Mouse (Mus musculus) brain, embryonic 14.5 days (tissue): ENCODE data around the gene 8030474K03Rik. TPM values are rescaled to one million over a fixed set of nuclear protein-coding genes. Genes with fewer than 3 reads are reported as not detected.
A peak's percentile ranks its signal among the peaks of the same experiment; 100 is the strongest.
"Not testable (repeated sequence)": the region's sequence is repeated elsewhere in the genome, so short reads cannot be mapped to it uniquely, and the experiment has no call there.

ENCODE experiments used
- DNase-seq: peaks from one replicate; pipeline ENCODE4 v3.0.0-alpha.2; 2011; ENCODE audit warnings: low read depth
- CTCF ChIP-seq: fragments of 200-500 bp; IDR thresholded peaks from 2 replicates; pipeline ENCODE4 v1.5.1; 2012; ENCODE audit warnings: inconsistent platforms, mild to moderate bottlenecking, moderate library complexity, borderline replicate concordance; ENCODE audit not compliant: insufficient read depth, insufficient read length; ENCODE audit errors: extremely low read depth
- POLR2A ChIP-seq: fragments of 200-500 bp; IDR thresholded peaks from 2 replicates; pipeline ENCODE4 v1.6.1; 2012; ENCODE audit warnings: mild to moderate bottlenecking, inconsistent platforms, borderline replicate concordance; ENCODE audit not compliant: poor library complexity, insufficient read depth, insufficient read length, severe bottlenecking; ENCODE audit errors: extremely low read depth
- polyA plus RNA-seq: library from polyadenylated mRNA; depleted of rRNA; stranded (reverse); fragments of >200 nt; gene quantifications from 2 replicates; pipeline ENCODE4 v1.2.3, GENCODE M21; 2012; rRNA removed

Gene 8030474K03Rik
- 0.05 and 0.13 TPM in 2 replicates for polyA plus RNA-seq

DNA sequence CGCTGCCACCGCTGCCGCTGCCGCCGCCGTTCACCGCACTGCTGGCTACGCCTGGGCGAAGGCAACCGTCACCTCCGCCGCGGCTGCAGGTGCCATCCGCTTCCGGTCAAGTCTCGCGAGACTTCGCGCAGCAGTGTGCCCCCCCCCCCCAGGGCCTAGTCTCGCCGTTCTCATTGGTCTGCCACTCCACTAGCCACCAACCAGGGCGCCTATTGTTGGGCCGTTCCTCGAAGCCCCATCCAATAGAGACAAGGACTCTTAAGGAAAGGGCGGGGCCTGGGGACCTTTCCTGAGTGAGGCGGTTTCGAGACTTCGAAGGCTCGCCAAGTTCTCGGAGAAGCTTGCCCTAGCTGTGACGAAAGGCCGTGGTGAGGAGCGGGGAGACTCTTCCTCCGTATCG, at the start of gene 8030474K03Rik, which contains the start of gene Gm4779:
Gene 8030474K03Rik, plus strand, starts transcription at position 315 of the 400 bp plus-strand sequence.
Gene Gm4779, minus strand, starts transcription at position 82 of the 400 bp plus-strand sequence.
- TF ChIP-seq CTCF (no peak), POLR2A (no peak)
- DNase-seq, result no peak

DNA sequence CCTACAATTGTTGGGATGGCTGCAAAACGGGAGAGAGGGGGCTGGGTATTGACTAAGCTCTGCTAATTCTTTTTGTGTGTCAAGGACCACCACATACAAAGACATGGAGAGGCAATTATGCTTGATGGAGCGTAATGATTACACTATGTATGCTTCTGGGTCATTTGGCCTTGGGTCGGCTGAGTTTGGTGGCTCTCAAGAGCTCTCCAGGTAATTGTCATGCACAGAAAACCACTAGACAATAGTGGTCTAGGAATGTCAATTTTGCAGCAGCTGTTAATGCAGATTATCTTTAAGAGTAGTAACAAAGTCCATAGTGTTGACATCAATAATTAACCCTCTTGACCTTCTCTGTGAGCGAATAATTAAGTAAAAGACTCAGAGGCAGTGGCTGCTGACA, 44.3 kb upstream of the 8030474K03Rik start:
- DNase-seq, result peak; percentile 51
- TF ChIP-seq POLR2A (no peak), CTCF (no peak)

DNA sequence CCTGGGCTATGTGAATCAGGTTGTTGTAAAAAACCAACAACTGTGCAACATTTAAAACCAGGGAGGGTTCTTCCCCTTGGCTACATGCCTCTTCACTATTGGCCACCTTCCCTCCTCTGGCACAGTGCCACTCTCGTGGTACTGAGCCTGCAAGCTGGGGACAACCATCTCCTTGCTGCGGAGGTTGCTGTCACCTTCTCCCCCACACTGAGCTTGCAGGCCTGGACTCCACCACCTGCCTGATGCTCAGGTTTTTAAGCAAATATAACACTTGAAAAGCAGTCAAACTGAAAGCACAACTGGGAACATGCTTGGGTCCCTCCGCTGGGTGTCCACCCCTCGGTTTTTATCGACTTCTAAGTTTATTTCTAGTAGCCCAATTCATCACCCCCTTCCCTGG, 40.0 kb upstream of the 8030474K03Rik start:
- peak; percentile 64 for DNase-seq
- TF ChIP-seq POLR2A, result no peak
- TF ChIP-seq CTCF, result no peak

DNA sequence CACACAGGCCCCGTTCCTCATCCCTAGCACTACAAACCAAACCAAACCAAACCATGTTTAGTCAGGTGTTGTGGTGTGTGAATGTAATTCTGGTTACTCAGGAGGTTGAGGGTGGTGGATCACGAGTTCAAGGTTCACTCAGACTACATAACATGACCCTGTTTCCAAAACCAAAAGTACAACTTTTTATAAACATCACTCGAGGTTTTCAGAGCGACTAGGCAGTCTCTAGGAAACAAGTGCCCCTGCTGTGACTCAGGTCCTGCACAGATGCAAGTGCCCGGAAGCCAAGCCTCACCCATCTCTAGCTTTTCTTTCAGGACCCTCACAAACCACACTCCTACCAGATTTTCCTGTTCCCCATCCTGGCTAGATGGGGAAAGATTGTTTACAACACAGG, 29.8 kb upstream of the 8030474K03Rik start:
- no peak for DNase-seq
- TF ChIP-seq POLR2A (no peak), CTCF (no peak)

DNA sequence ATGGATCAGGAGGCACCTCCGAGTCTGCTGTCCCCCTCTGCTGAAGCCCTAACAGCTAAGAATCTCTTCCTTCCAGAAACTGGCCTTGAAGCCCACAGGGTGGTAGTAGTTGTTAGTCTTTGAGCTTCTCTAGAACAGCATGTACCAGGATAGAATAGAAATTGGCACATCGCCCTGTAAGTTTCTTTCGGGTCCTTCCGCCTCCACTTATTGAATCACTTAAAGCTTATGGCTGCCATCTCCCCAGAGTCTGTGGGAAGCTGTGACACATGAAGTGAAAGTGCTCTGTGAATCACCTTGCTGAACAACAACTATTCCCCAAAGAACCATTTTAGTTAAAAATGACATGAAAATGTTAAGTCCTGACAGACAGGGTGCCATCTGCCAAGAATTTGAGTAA, 29.3 kb upstream of the 8030474K03Rik start:
- no peak for TF ChIP-seq POLR2A
- TF ChIP-seq CTCF, result no peak
- DNase-seq, result no peak

DNA sequence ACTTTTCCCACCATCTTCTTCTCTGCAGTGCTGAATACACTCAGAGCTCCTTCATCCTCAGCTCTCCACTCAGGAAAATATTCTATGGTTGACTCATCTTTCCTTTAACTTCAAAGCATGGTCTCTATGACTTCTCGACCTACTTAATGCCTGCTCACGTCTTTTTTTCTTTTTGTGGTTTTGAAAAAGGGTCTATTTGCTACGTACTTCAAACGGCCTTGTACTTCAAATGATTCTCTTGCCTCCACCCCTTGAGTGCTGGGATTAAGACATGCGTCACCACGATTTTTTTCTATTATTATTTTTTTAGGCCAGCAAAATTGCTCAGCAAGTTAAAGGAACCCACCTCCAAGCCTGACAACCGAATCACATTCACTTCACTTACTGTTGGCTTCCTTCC, 27.2 kb upstream of the 8030474K03Rik start:
- no peak for TF ChIP-seq POLR2A
- no peak for TF ChIP-seq CTCF
- DNase-seq, result no peak

DNA sequence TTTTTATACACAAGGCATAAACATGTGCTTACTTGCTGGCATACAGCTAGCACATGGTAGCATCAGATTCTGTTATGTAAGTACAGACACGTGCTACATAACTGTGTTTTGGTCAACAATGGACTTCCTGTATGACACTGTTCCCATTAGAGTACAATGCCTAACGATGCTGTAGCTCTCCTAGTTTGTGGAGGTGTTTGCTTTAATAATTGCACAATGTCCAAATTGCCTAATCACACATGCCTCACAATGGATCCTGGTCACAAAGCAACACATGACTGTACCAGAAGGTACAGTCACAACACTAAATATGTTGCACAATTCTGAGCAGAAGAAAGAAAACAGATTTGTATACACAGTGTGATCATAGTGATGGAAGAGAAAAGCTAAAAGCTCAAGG, 25.0 kb upstream of the 8030474K03Rik start:
- no peak for DNase-seq
- TF ChIP-seq POLR2A (no peak), CTCF (no peak)

DNA sequence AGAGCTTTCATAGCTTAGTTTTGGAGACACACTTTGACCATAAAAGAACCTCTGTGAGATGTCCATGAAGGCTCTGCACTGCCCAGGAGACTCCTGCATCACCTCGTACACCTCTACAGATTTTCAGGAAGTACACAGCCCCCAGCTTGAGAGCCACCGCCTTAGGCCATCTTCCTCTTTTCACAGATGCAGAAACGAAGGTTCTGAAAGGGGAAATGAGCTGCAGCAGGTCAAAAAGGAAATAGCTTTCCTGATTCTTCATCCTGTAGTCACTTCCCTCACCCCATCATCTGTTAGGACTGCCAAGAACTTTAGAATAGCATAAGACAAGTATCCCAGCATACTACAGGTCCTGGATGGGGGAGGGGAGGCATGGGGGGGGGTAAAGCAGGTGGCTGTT, 24.1 kb upstream of the 8030474K03Rik start:
- TF ChIP-seq POLR2A, result no peak
- no peak for TF ChIP-seq CTCF

DNA sequence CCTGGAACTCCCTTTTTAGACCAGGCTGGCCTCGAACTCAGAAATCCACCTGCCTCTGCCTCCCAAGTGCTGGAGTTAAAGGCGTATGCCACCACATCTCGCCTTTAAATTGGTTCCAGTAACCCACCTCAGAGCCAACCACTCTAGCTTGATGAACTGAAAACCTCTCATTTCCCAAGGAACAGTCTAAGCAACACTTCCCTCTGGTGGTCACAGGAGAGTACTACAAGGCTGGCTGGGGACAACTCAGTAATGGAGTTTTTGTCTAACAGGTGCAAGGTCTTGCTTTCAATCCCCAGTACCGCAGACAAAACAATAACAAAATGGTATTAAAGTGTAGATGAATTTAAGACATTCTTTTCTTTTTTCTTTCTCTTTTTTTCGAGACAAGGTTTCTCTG, 22.4 kb upstream of the 8030474K03Rik start:
- DNase-seq, result peak; percentile 69
- TF ChIP-seq POLR2A, result no peak
- TF ChIP-seq CTCF, result peak; percentile 73; the same call in 1 of the 2 replicates

More for the DNA sequence above, 24.1 kb upstream of the 8030474K03Rik start:
- DNase-seq, result no peak

DNA sequence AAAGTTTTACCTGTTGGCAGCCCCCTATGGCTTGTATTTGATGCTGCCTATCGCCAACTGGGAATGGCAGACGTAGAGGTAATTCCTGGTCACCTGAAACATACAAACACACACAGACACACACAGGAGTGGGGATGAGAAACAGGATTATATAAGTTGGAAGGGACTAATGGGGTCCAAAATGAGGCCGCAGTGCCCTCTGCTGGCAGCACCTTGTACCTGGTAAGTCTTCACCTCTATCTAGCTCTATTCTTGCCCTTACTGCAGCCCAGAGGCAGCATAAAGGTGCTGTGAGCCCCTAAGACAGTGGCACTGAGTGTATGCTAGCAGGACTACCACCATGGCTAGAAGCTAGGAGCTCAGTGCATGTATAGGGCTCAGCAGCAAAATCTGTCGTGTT, 2.9 kb upstream of the 8030474K03Rik start:
- peak; percentile 72 for DNase-seq
- TF ChIP-seq CTCF (peak; percentile 75), POLR2A (no peak)

DNA sequence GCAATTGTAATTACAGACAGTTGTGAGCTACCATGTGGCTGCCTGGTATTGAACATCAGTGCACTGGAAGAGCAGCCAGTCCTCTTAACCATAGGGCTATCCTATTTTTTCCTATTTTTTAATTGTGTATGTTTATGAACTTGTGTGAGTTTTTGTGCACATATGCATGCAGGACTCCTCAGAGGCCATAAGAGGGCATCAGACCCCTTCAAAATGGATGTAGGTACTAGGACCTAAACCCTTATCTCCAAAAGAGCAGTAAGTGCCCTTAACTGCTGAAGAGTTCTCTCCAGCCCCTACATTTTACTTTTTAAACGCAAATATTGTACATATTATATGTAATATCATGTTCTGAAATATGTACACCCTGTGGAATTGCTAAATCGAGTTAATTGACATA, 11.1 kb downstream of the 8030474K03Rik start:
- peak; percentile 67 for DNase-seq
- TF ChIP-seq CTCF (peak; percentile 44; the same call in 1 of the 2 replicates), POLR2A (no peak)

DNA sequence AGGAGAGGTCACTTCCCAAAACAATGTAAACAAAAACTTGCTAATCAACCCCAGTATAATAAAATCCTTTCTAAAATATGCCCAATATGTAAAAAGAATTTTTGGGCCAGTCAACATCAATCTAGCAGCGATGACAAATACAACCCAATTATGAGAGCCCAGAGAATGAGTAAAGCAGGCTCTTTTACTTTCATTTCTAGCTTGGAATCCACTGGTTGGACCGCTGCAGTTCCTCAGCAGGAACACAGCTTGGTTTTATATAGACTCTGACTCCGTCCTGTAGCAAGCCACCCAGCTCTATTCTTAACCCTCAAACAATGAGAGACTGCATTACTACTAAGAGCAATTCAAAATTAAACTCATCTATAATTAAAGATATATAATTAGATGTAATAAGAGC, 17.3 kb downstream of the 8030474K03Rik start:
- TF ChIP-seq CTCF, result no peak
- no peak for TF ChIP-seq POLR2A
- no peak for DNase-seq

DNA sequence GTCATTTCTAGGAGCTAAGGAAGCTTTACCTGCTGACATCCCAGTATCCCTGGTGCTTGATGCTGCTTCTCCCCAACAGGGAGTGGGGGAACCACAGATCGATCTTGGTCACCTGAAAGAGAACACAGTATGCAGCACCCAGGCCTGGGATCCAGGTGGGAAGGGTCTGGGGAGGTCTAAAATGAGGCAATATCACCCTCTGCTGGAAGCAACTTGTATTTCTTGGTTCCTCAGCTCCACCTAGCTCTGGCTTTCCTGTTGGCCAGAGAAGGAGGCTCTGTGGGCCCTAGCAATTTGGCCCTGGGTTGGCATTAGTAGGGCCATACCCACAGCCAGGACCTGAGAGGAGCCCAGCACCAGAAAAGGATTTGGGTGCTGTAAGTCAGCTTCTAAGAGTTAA, 24.7 kb downstream of the 8030474K03Rik start:
- peak; percentile 7 for DNase-seq
- no peak for TF ChIP-seq POLR2A
- peak; percentile 32; the same call in 1 of the 2 replicates for TF ChIP-seq CTCF

DNA sequence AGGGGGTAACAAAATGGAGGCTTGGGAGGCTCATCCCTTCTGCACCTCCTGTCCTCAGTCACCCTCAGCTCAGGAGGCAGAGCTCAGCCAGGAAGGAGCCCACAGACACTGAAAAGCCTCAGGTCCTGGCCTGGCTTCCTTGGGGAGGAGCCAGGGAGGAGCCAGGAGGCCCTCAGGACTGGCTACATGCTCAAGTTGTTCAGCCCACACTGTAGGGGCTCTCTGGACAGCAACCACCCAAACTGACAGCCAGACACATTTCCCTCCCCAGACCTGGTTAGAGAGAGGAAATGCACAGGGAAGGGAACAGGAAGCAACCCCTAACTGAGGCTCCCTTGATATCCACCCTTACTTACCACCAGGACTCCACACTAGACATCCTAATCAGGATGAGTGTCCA, 25.5 kb downstream of the 8030474K03Rik start:
- DNase-seq, result not testable (repeated sequence)
